Mouse (Mus musculus) frontal cortex, postnatal 25 days (tissue): Measurements from ENCODE around the gene Prmt8.

ENCODE experiments used
- DNase-seq, 2 experiments: peaks; one replicate each; pipeline ENCODE4 v3.0.0; 2022; ENCODE audit warnings: low spot score in 2 of 2

The Prmt8 gene

GRCm38 (mm10) chr6:127669313-127669712 is 100.0 kb downstream of the Prmt8 start:
- no peak for DNase-seq

GRCm38 (mm10) chr6:127663263-127663662 is 106.0 kb downstream of the Prmt8 start:
- peak in 1 of 2 experiments; percentile 41 for DNase-seq

GRCm38 (mm10) chr6:127661717-127662292 is 107.5 kb downstream of the Prmt8 start:
- DNase-seq = no peak

- DNase-seq = no peak
Observed at GRCm38 (mm10) chr6:127659966-127660365, 109.3 kb downstream of the Prmt8 start.

GRCm38 (mm10) chr6:127659472-127659871 is 109.8 kb downstream of the Prmt8 start:
- DNase-seq = no peak

GRCm38 (mm10) chr6:127657152-127657551 is 112.1 kb downstream of the Prmt8 start:
- DNase-seq = no peak

GRCm38 (mm10) chr6:127655988-127656387 is 113.3 kb downstream of the Prmt8 start:
- DNase-seq = no peak

- DNase-seq = no peak
Observed at GRCm38 (mm10) chr6:127641077-127641801, 128.0 kb downstream of the Prmt8 start.
